Mouse (Mus musculus): ENCODE measurements around the gene Adamtsl1.
A peak's percentile ranks its signal among the peaks of the same experiment; 100 is the strongest.

- TF ChIP-seq CTCF (IDR thresholded peaks at IDR 0.05; ENCODE audit: low read depth, low read length) (peak; percentile 87), TAL1 (conservative IDR thresholded peaks at IDR 0.05; ENCODE audit: low read depth, low read length) (no peak), GATA1 (IDR thresholded peaks at IDR 0.05; ENCODE audit: borderline replicate concordance, low read length) (no peak)
These were observed 287.8 kb downstream of the Adamtsl1 start for GRCm38 (mm10) chr4:85801805-85802204.

Measured in G1E (cell line).